Mouse (Mus musculus): ENCODE measurements around the gene Rfng.

DNA sequence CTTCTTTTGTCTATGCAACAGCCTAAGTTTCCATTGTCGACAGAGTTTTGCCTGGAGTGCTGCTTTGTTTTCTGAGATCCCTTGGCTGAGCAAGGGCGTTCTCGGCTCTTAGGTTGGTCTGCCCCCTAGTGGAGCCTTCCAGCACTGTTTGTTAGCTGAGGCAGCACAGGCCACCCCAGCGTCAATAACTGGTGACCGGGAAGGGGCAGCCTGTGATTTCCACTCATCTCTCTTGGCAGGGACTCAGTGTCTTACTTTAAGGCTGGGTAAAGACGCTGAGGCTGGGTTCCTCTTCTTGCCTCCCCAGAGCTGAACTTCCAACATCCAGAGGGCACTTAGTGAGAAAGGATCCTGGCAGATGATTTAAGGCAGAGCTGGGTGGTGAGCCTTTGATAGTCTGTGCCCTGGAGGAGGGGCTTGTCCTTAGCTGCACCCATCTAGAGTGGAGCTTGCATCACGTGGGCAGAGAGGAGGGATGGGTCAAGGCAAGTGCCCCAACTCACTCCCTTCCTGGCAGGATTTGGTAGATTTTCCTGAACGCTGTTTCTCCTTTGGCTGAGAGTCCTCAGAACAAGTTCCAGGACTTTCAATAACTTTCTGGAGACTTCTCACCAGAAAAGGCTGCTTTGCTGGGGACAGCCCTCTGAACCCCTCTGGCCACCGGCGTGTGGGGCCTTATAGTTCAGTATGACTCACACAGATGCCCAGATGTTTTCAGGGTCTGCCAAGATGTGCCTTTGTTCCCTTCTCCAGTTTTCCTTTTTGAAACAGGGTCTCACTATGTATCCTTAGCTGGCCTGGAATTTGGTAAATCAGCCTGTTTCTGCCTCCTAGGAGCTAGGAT is 16.3 kb upstream of the Rfng start:
- TF ChIP-seq CTCF (IDR thresholded peaks at IDR 0.05; ENCODE audit: low read depth, low read length) (peak; percentile 86), EP300 (IDR thresholded peaks at IDR 0.05; ENCODE audit: insufficient read depth, low read depth, low read length) (0 out of 2 replicates have a peak, but pooled peaks have one; percentile 33)
